Mouse (Mus musculus): ENCODE results near the gene Prickle4.

GRCm38 (mm10) chr17:47711883-47712282 is 17.3 kb upstream of the Prickle4 start:
- TF ChIP-seq CTCF (IDR thresholded peaks at IDR 0.05; ENCODE audit: extremely low read depth, insufficient read length, insufficient replicate concordance, low read depth, low read length) = no peak
- no peak for TF ChIP-seq POLR2A (IDR thresholded peaks at IDR 0.05; ENCODE audit: low read depth, low read length)
